Mouse (Mus musculus) monocyte, adult 5-6 weeks (primary cell): ENCODE results near the gene 4930595D18Rik. TPM values are rescaled to one million over a fixed set of nuclear protein-coding genes. Genes with fewer than 3 reads are reported as not detected.

Experiments used
- ATAC-seq: fragments of 153-309, 156-312 bp; replicated peaks from 2 replicates; pipeline ENCODE4 v1.8.0; 2017; ENCODE audit warnings: mild to moderate bottlenecking; ENCODE audit not compliant: low TSS enrichment, insufficient number of reproducible peaks, severe bottlenecking, poor library complexity, low FRiP score
- total RNA-seq: library from RNA; stranded (forward); fragments of 200-1000, 200-491, 200-594 nt; gene quantifications from 3 replicates; pipeline ENCODE4 v1.2.3, GENCODE M21; 2017

The 4930595D18Rik gene
- total RNA-seq, 1 experiment from 2014 or later, result not detected

- ATAC-seq, result peak; percentile 63
Observed at GRCm38 (mm10) chr12:111149495-111150235, 34.6 kb downstream of the 4930595D18Rik start.

GRCm38 (mm10) chr12:111145269-111145668, 39.0 kb downstream of the 4930595D18Rik start:
- no peak for ATAC-seq

- no peak for ATAC-seq
Observed at GRCm38 (mm10) chr12:111144598-111144997, 39.7 kb downstream of the 4930595D18Rik start.

- ATAC-seq, result no peak
Observed at GRCm38 (mm10) chr12:111143509-111144063, 40.7 kb downstream of the 4930595D18Rik start.

- ATAC-seq, result 0 out of 2 replicates have a peak, but pooled peaks have one; percentile 23
Observed at GRCm38 (mm10) chr12:111143005-111143508, 41.2 kb downstream of the 4930595D18Rik start.

GRCm38 (mm10) chr12:111137079-111137478, 47.2 kb downstream of the 4930595D18Rik start:
- ATAC-seq, result no peak

- no peak for ATAC-seq
Observed at GRCm38 (mm10) chr12:111135953-111136352, 48.3 kb downstream of the 4930595D18Rik start.

- ATAC-seq, result no peak
Observed at GRCm38 (mm10) chr12:111134791-111135733, 49.2 kb downstream of the 4930595D18Rik start.

GRCm38 (mm10) chr12:111134169-111134568, 50.1 kb downstream of the 4930595D18Rik start:
- ATAC-seq, result no peak

GRCm38 (mm10) chr12:111125666-111126065, 58.6 kb downstream of the 4930595D18Rik start:
- no peak for ATAC-seq

- ATAC-seq, result no peak; the same call in 1 of the 2 replicates
Observed at GRCm38 (mm10) chr12:111124601-111125260, 59.6 kb downstream of the 4930595D18Rik start.

- ATAC-seq, result peak; percentile 73
Observed at GRCm38 (mm10) chr12:111122332-111122852, 61.9 kb downstream of the 4930595D18Rik start.

- no peak for ATAC-seq
Observed at GRCm38 (mm10) chr12:111120976-111121645, 63.2 kb downstream of the 4930595D18Rik start.

- no peak for ATAC-seq
Observed at GRCm38 (mm10) chr12:111119506-111120085, 64.7 kb downstream of the 4930595D18Rik start.

- no peak for ATAC-seq
Observed at GRCm38 (mm10) chr12:111114593-111114992, 69.7 kb downstream of the 4930595D18Rik start.

GRCm38 (mm10) chr12:111111176-111111575, 73.1 kb downstream of the 4930595D18Rik start:
- no peak for ATAC-seq
